Mouse (Mus musculus): ENCODE measurements around the gene Slc35a1.

DNA sequence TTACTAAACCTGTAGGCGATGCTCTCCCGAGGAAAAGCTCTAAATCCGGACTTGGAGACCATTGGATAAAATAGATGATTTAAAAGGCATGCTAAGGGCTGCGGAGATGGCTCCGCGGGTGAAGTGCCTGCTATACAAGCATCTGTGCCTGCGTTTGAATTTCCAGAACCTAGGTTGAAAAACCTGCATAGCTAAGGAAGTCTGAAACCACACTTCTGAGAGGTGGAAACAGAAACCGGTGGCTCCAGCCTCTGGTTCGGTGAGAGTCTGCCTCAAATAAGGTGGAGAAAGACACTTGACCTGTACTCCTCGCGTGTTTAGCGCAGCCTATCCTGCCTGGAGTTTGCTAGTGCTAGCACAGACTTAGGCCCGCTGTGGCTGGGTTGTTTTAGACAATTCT, 71.9 kb downstream of the Slc35a1 start:
- TF ChIP-seq CTCF (IDR thresholded peaks at IDR 0.05; ENCODE audit: borderline replicate concordance, insufficient read depth, low read length): no peak
- 0 out of 2 replicates have a peak, but pooled peaks have one; percentile 24 for TF ChIP-seq POLR2A (IDR thresholded peaks at IDR 0.05; ENCODE audit: low read depth, low read length)

Measured in embryonic fibroblast, embryonic 13.5 days (primary cell).